24 mouse cellular contexts compared by ENCODE assay signal in the genomic region with DNA sequence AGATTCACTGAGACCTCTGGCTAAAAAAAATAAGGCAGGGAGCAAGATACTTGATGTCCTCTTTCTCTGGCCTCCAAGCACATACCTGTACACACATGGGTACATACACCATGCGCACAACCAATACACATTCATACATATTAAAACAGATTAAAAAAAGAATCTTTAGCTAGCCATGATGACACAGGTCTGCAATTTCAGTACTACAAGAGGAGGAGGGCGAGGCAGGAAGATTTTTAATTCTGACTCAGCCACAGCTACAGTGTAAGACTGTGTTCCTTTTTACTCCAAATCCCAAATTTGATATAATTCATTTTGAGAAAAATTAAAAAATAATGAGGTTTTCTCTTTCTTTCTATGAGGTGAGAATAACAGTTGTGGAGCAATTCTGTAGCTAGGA.
"Had no signal": no experiment of that assay in that cellular context is flagged by ENCODE, and none has a peak within 500 bp of the region (broad histone marks: within the 10 kb centered on the region; RNA-seq: fewer than 3 reads in every experiment).

No protein-coding gene starts in this region.

- H3K36me3 ChIP-seq: intestine, embryonic 15.5 days; liver, embryonic 13.5 days; liver, embryonic 15.5 days had no signal

- H3K4me2 ChIP-seq: heart, embryonic 12.5 days; hindbrain, embryonic 14.5 days; intestine, embryonic 15.5 days; limb, embryonic 12.5 days; liver, embryonic 11.5 days; liver, embryonic 13.5 days; liver, embryonic 15.5 days had no signal

- H3K27me3 ChIP-seq: heart, embryonic 12.5 days; intestine, embryonic 15.5 days; limb, embryonic 12.5 days; liver, embryonic 13.5 days; liver, embryonic 15.5 days had no signal

- DNase-seq: gastrocnemius, adult 2 months; gastrocnemius, postnatal 10 days; gastrocnemius, postnatal 25 days; heart, adult 18-20 months; heart, postnatal 10 days; heart, postnatal 4 days; kidney, adult 18-20 months; kidney, adult 8-10 months; kidney, postnatal 10 days; kidney, postnatal 25 days; kidney, postnatal 4 days; liver; liver, embryonic 13.5 days had no signal

- H3K4me3 ChIP-seq: gastrocnemius, adult 2 months; heart, embryonic 10.5 days; heart, embryonic 12.5 days; hindbrain, embryonic 10.5 days; intestine, embryonic 15.5 days; layer of hippocampus, adult 2 months; left cerebral cortex, adult 2 months; limb, embryonic 10.5 days; limb, embryonic 12.5 days; liver, embryonic 13.5 days; liver, embryonic 15.5 days had no signal
